Mouse (Mus musculus): ENCODE results near the gene Mmp11. TPM values are rescaled to one million over a fixed set of nuclear protein-coding genes. Genes with fewer than 3 reads are reported as not detected.

The Mmp11 gene
- polyA plus RNA-seq, 1 experiment from 2014 or later, result 25.1 TPM

DNA sequence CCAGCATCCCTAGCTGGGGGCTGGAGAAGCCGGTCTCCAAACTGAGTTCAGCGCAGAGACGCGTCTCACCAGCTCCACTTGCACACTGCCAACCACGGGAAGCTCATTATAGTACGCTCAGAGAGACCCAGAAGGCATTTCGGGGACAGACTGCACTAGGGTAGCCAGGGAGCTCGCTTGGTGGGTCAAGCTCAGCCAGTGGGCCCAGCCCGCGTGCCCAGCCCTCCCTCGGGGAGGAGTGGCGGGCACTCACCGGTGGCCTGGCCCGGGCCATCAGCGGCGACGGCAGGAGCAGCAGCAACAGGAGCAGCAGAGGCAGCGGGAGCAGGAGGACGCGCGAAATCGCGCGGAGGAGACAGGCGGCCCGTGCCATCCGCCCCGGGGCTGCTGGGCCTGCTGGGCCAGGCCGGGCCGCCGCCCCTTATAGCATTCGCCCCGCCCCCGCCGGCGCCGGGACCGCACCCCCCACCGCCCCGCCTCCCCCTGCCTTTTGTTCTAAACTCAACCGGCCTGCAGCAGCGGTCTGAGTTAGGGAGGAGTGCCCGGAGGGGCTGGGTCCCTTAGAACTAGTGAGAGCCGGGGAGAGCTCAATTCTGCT, 4.1 kb downstream of the Mmp11 start:
- peak overlapping the region; percentile 68 for H3K4me2 ChIP-seq (ENCODE audit: low read length)
- DNase-seq (ENCODE audit: low spot score) (peak; percentile 65), ATAC-seq (peak; percentile 76)
- peak overlapping the region; percentile 38 for H3K4me3 ChIP-seq (ENCODE audit: low read depth, low read length)
- H3K36me3 ChIP-seq (ENCODE audit: control insufficient read depth, insufficient read depth, low read length), result 0 out of 2 replicates have a peak, but pooled peaks cover 2% of the 10 kb centered on the region
- no peak overlapping the region for H3K27ac ChIP-seq (ENCODE audit: low read depth, low read length)
- peaks cover 21% of the 10 kb centered on the region for H3K4me1 ChIP-seq (ENCODE audit: control insufficient read depth, insufficient read depth, low read length)
- H3K9me3 ChIP-seq (replicated peaks; ENCODE audit: control insufficient read depth, low read length), result no peaks in the 10 kb centered on the region
- H3K9ac ChIP-seq (ENCODE audit: low read length), result peak overlapping the region; percentile 67
- H3K27me3 ChIP-seq (replicated peaks; ENCODE audit: control insufficient read depth, insufficient read depth, low read length), result peaks cover 25% of the 10 kb centered on the region
- WGBS, result under 1% methylated on average over 37 of the region's 44 CpGs

DNA sequence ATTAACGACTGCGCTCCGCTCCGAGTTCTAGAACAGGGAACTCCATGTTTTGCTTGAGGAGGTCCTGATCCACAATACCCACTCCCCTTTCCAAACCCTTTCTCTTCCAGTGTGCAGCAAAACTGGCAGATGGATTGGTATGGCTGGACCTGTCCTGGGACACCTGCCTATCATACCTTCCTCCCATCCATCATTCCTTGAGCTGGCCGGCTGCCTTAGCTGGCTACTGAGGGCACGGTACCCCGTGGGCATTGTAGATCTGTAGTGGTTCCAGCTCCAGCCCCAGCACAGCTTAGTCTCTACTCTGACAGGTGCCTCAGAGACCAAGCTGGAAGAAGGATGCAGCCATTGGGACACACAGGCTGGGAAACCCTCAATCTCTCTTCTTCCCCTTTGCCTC, 5.0 kb downstream of the Mmp11 start:
- DNase-seq (ENCODE audit: low spot score), result no peak
- Histone ChIP-seq H3K4me2 (ENCODE audit: low read length) (peak overlapping the region; percentile 68), H3K36me3 (ENCODE audit: control insufficient read depth, insufficient read depth, low read length) (peaks cover 9% of the 10 kb centered on the region), H3K4me3 (ENCODE audit: low read depth, low read length) (peak overlapping the region; percentile 38), H3K27me3 (replicated peaks; ENCODE audit: control insufficient read depth, insufficient read depth, low read length) (peaks cover 17% of the 10 kb centered on the region), H3K4me1 (ENCODE audit: control insufficient read depth, insufficient read depth, low read length) (peaks cover 21% of the 10 kb centered on the region), H3K9ac (ENCODE audit: low read length) (peak overlapping the region; percentile 67), H3K9me3 (replicated peaks; ENCODE audit: control insufficient read depth, low read length) (no peaks in the 10 kb centered on the region), H3K27ac (ENCODE audit: low read depth, low read length) (no peak overlapping the region)
- 32% methylated on average over 7 of the region's 7 CpGs for WGBS
- no peak for ATAC-seq

DNA sequence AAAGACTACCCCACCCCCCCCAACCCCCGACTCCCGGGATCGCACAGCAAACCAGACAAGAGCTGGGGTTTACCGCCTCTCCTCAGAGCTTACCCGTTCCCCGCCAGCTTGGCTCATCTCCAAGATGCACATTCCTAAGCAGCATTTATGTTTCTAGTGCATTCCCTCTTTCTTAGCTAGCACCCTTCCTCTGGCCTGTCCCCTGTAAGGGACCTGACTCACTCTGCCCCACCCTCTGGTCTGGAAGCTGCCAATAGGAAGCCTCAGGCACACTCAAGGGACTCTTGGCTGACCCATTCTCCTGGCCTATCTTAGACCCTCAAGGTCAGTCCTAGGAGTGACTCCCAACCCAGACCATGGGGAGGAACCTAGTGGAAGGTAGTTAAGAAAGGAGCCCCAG, 6.0 kb downstream of the Mmp11 start:
- peak; percentile 47 for DNase-seq (ENCODE audit: low spot score)
- Histone ChIP-seq H3K4me2 (ENCODE audit: low read length) (0 out of 2 replicates have a peak overlapping the region, but pooled peaks have one; percentile 11), H3K27ac (ENCODE audit: low read depth, low read length) (no peak overlapping the region), H3K9me3 (replicated peaks; ENCODE audit: control insufficient read depth, low read length) (no peaks in the 10 kb centered on the region), H3K9ac (ENCODE audit: low read length) (no peak overlapping the region), H3K4me1 (ENCODE audit: control insufficient read depth, insufficient read depth, low read length) (peaks cover 14% of the 10 kb centered on the region), H3K4me3 (ENCODE audit: low read depth, low read length) (no peak overlapping the region), H3K27me3 (replicated peaks; ENCODE audit: control insufficient read depth, insufficient read depth, low read length) (peaks cover 8% of the 10 kb centered on the region; the same call in 1 of the 2 replicates), H3K36me3 (ENCODE audit: control insufficient read depth, insufficient read depth, low read length) (peaks cover 13% of the 10 kb centered on the region)
- 10% methylated on average over 6 of the region's 6 CpGs for WGBS
- ATAC-seq, result no peak

DNA sequence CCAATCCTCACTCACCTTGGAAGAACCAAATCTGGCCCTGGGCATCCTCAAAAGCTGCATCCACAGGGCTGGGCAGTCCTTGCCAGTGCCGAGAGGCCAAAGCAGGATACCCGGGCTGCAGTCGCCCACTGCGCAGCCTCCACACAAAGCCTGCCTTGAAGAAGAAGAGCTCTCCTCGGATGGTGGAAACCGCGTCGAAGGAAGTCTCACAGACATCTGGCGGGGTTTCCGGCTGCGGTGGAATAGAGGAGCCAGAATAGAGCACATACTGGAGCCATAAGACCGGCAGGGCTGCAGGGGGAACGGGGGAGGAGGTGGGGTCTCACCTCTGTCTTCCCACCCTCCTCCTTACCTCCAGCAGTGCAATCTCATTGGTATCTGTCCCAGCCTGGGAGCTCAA, 9.9 kb downstream of the Mmp11 start:
- Histone ChIP-seq H3K9me3 (replicated peaks; ENCODE audit: control insufficient read depth, low read length) (no peaks in the 10 kb centered on the region), H3K27ac (ENCODE audit: low read depth, low read length) (no peak overlapping the region), H3K9ac (ENCODE audit: low read length) (no peak overlapping the region), H3K4me1 (ENCODE audit: control insufficient read depth, insufficient read depth, low read length) (peaks cover 11% of the 10 kb centered on the region; the same call in 1 of the 2 replicates), H3K4me3 (ENCODE audit: low read depth, low read length) (no peak overlapping the region), H3K4me2 (ENCODE audit: low read length) (no peak overlapping the region), H3K36me3 (ENCODE audit: control insufficient read depth, insufficient read depth, low read length) (peaks cover 13% of the 10 kb centered on the region), H3K27me3 (replicated peaks; ENCODE audit: control insufficient read depth, insufficient read depth, low read length) (0 out of 2 replicates have a peak, but pooled peaks cover 2% of the 10 kb centered on the region)
- WGBS, result 87% methylated on average over 13 of the region's 13 CpGs
- DNase-seq (ENCODE audit: low spot score) (no peak), ATAC-seq (no peak)

DNA sequence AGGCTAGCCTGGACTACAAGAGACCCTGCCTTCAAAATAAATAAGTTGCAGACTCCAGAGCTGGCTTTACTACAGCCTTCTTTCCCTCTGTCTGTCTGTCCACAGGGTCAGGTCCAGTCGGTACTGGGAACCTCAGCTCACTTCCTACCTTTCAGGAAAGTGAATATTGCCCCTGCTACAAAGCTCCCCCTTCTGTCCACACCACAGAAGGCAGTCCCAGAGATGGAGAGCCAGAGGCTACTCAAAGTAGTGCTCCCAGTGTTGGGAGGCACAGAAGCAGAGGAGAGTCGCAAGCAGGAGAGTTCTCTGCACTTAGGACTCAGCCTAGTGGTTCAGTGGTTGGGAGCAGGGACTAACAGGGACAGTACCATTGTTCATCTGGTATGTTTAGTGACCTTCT, 12.0 kb downstream of the Mmp11 start:
- Histone ChIP-seq H3K4me1 (ENCODE audit: control insufficient read depth, insufficient read depth, low read length) (peaks cover 12% of the 10 kb centered on the region; the same call in 1 of the 2 replicates), H3K4me3 (ENCODE audit: low read depth, low read length) (no peak overlapping the region), H3K9me3 (replicated peaks; ENCODE audit: control insufficient read depth, low read length) (no peaks in the 10 kb centered on the region), H3K36me3 (ENCODE audit: control insufficient read depth, insufficient read depth, low read length) (peaks cover 16% of the 10 kb centered on the region), H3K9ac (ENCODE audit: low read length) (no peak overlapping the region), H3K27ac (ENCODE audit: low read depth, low read length) (no peak overlapping the region), H3K27me3 (replicated peaks; ENCODE audit: control insufficient read depth, insufficient read depth, low read length) (no peaks in the 10 kb centered on the region), H3K4me2 (ENCODE audit: low read length) (no peak overlapping the region)
- DNase-seq (ENCODE audit: low spot score), result no peak
- WGBS, result 74% methylated on average over 2 of the region's 2 CpGs
- no peak for ATAC-seq

DNA sequence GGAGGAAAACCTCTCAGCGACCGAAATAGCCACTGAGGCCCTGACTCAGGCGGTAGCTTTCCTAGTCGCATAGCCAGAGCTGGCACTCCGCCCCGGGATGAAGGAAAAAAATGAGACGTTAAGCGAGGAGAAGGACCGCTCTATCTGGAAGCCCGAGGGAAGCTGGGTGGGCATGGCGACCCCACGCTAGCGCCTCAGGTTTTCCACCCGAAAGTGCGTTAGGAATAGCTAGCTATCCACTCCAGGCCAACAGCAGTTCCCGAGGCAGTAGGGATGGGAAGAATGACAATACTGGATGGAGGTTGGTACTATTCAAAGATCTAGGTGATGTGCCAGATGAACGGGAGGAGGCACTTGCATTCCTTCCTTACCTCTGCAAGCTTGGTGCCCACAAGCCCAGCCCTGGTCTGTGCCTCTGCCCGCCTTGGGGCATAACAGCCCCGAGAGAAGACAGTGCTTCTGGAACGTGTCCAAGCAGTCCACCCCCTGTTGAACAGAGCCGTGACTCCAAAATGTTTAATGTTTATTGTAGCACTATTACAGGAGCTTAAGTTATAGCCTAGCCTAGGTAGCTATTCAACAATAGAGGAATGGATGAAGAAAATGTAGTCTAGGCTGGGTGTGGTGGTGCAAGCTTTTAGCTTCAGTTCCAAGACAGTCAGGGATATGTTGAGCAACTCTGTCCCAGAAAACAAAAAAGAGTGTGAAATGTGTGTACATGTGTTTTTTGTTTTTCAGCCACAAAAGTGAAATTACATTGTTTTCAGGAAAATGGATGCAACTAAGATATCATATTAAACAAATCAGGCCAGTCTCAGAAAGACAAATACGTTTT, 14.4 kb downstream of the Mmp11 start:
- Histone ChIP-seq H3K36me3 (ENCODE audit: control insufficient read depth, insufficient read depth, low read length) (peaks cover 24% of the 10 kb centered on the region), H3K4me1 (ENCODE audit: control insufficient read depth, insufficient read depth, low read length) (peaks cover 23% of the 10 kb centered on the region), H3K27ac (ENCODE audit: low read depth, low read length) (peak overlapping the region; percentile 96), H3K4me2 (ENCODE audit: low read length) (peak overlapping the region; percentile 70), H3K27me3 (replicated peaks; ENCODE audit: control insufficient read depth, insufficient read depth, low read length) (no peaks in the 10 kb centered on the region), H3K9ac (ENCODE audit: low read length) (peak overlapping the region; percentile 97), H3K4me3 (ENCODE audit: low read depth, low read length) (peak overlapping the region; percentile 97), H3K9me3 (replicated peaks; ENCODE audit: control insufficient read depth, low read length) (no peaks in the 10 kb centered on the region)
- 4% methylated on average over 22 of the region's 22 CpGs for WGBS
- peak; percentile 40 for ATAC-seq
- DNase-seq (ENCODE audit: low spot score), result peak; percentile 45

DNA sequence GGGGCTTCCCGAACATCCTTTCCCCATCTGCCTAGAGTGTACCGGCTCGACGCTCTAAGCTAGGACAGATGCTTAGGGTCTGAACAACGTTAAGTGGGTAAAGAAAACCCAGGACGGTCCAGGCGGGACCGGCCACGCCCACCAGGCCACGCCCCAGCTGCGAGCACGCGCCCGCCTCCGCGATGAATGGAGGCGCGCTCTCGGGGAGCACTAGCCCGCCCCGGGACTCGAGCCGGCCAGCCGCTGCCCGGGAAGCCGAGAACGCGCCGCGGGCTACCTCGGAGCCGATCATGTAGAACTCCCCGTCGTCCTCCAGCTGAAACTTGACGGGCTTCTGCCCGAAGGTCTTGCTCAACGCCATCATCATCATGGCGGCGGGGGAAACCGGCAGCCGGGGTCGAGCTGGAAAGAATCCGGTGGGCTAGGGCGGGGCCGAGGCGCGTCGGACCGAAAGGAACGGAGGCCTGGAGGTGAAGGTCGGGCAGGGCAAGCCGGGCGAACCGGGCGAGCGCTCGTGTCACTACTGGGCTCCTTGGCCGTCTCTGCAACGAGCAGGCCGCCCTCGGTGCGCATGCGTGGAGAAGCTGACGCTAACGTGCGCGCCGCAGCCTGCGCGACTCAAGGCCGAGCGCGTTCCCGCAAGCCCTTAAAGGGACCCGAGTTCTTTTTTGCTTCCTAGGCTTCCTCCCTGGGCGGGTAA, 15.1 kb downstream of the Mmp11 start, which contains the start of gene Smarcb1:
Smarcb1 (minus strand) TSS at position 592 of the 700 bp plus-strand sequence.
- Histone ChIP-seq H3K4me2 (ENCODE audit: low read length) (peak within 1 kb of the TSS; percentile 70), H3K4me1 (ENCODE audit: control insufficient read depth, insufficient read depth, low read length) (peaks cover 23% of the 10 kb centered on the region), H3K9ac (ENCODE audit: low read length) (peak within 1 kb of the TSS; percentile 97), H3K36me3 (ENCODE audit: control insufficient read depth, insufficient read depth, low read length) (peaks cover 23% of the 10 kb centered on the region), H3K27ac (ENCODE audit: low read depth, low read length) (peak within 1 kb of the TSS; percentile 96), H3K9me3 (replicated peaks; ENCODE audit: control insufficient read depth, low read length) (no peaks in the 10 kb centered on the region), H3K27me3 (replicated peaks; ENCODE audit: control insufficient read depth, insufficient read depth, low read length) (no peaks in the 10 kb centered on the region), H3K4me3 (ENCODE audit: low read depth, low read length) (peak within 1 kb of the TSS; percentile 97)
- ATAC-seq (peak; percentile 94), DNase-seq (ENCODE audit: low spot score) (peak; percentile 98)
- WGBS, result under 1% methylated on average over 74 of the region's 76 CpGs

DNA sequence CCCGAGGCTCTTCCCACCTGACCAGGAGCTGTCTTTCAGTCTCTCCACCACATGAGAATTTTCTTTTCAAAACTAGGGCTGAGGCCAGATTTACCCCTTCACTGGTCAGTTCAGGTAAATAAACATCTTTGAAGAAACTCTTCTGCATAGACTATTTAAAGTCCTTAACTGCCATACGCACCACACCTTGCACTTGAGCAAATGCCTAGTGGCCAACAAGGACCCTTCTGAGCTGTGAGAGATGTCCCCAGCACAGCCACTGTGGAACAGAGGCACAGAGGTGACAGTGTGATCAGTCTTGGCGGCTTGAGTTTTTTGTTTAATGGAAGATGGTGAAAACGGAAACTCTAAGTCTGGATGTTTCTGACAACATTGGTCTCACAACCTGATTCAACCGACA, 17.3 kb downstream of the Mmp11 start:
- Histone ChIP-seq H3K4me2 (ENCODE audit: low read length) (0 out of 2 replicates have a peak overlapping the region, but pooled peaks have one; percentile 0), H3K27ac (ENCODE audit: low read depth, low read length) (no peak overlapping the region), H3K9me3 (replicated peaks; ENCODE audit: control insufficient read depth, low read length) (no peaks in the 10 kb centered on the region), H3K27me3 (replicated peaks; ENCODE audit: control insufficient read depth, insufficient read depth, low read length) (no peaks in the 10 kb centered on the region), H3K4me1 (ENCODE audit: control insufficient read depth, insufficient read depth, low read length) (peaks cover 23% of the 10 kb centered on the region), H3K9ac (ENCODE audit: low read length) (peak overlapping the region; percentile 13; the same call in 1 of the 2 replicates), H3K36me3 (ENCODE audit: control insufficient read depth, insufficient read depth, low read length) (peaks cover 39% of the 10 kb centered on the region), H3K4me3 (ENCODE audit: low read depth, low read length) (no peak overlapping the region)
- WGBS, result 90% methylated on average over 5 of the region's 5 CpGs
- ATAC-seq, result no peak
- no peak for DNase-seq (ENCODE audit: low spot score)
